Mouse (Mus musculus) erythroblast, embryonic 14.5 days (primary cell): Measurements from ENCODE around the gene Actr3b.

ENCODE experiments used
- GATA1 ChIP-seq: IDR thresholded peaks from 2 replicates; pipeline ENCODE4 v1.6.1; 2012; ENCODE audit warnings: low read length, inconsistent platforms, mixed read lengths
- TAL1 ChIP-seq: IDR thresholded peaks from 3 replicates; pipeline ENCODE4 v1.6.1; 2012; ENCODE audit warnings: low read length, inconsistent platforms, mixed read lengths

DNA sequence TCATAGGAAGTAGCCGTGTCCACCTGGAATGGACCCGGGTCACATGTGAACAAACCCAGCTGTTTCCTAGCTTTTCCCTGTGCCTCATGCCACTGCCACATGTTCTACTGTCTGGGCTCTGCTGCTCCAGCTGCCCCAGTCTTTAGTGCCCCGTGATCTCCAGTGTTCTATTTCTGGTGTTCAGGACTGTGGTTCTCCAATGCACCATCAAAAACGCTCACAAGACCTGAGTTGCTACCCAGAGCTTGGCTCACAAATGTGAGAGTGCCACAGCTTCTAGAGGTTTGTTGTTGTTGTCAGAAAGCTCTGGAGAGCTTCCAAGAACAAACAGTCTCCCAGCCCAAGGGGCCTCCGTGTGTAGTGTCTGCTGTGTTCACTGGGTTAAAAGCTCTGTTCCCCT lies 117.5 kb downstream of the Actr3b start:
- TF ChIP-seq GATA1 (no peak), TAL1 (no peak)
